Mouse (Mus musculus) lung, embryonic 14.5 days (tissue): ENCODE measurements at regions not wholly inside any gene's neighbourhood (a gene's known extent, or its start where the extent isn't known, plus 50 kb on each side); places are given as distances from the start of the nearest gene placed in this dataset.

Source experiments
- ATAC-seq: fragments of 200-750 bp; cut with Nextera tagmentation; 2 replicates; pipeline ENCODE4 v1.8.0; 2017; ENCODE audit warnings: mild to moderate bottlenecking, moderate TSS enrichment, moderate library complexity; ENCODE audit not compliant: insufficient read depth
- DNase-seq: peaks from one replicate; pipeline ENCODE4 v3.0.0-alpha.2; 2015
- H3K27ac ChIP-seq: fragments of 300-500 bp; sonication (generic); 2 replicates; pipeline ENCODE4 v1.5.1; 2014; ENCODE audit warnings: low read depth, mild to moderate bottlenecking, moderate library complexity
- H3K27me3 ChIP-seq: fragments of 300-500 bp; sonication (generic); 2 replicates; pipeline ENCODE4 v1.6.1; 2014; ENCODE audit warnings: low read length, control low read depth; ENCODE audit not compliant: insufficient read depth
- H3K36me3 ChIP-seq: fragments of 300-500 bp; sonication (generic); 2 replicates; pipeline ENCODE4 v1.6.1; 2014; ENCODE audit warnings: control low read depth; ENCODE audit not compliant: insufficient read depth
- H3K4me1 ChIP-seq: fragments of 300-500 bp; sonication (generic); 2 replicates; pipeline ENCODE4 v1.6.1; 2014; ENCODE audit warnings: antibody characterized with exemption, control low read depth; ENCODE audit not compliant: insufficient read depth
- H3K4me2 ChIP-seq: fragments of 300-500 bp; sonication (generic); 2 replicates; pipeline ENCODE4 v1.6.1; 2014; ENCODE audit warnings: mild to moderate bottlenecking
- H3K4me3 ChIP-seq: fragments of 300-500 bp; sonication (generic); 2 replicates; pipeline ENCODE4 v1.5.1; 2014; ENCODE audit warnings: low read depth, low read length
- H3K9ac ChIP-seq: fragments of 300-500 bp; sonication (generic); 2 replicates; pipeline ENCODE4 v1.6.1; 2014
- H3K9me3 ChIP-seq: fragments of 300-500 bp; sonication (generic); 2 replicates; pipeline ENCODE4 v1.6.1; 2016; ENCODE audit warnings: low read depth, low read length, control low read depth
- CTCF ChIP-seq: IDR thresholded peaks from 2 replicates; pipeline ENCODE4 v1.5.1; 2016; ENCODE audit warnings: antibody characterized with exemption, low read depth
- WGBS: fragments of 180-500 bp; shearing (Covaris S2); extraction: QIAGEN DNeasy Blood & Tissue Kit; methylation state at CpG from one replicate; pipeline ENCODE4 v1.1.7; 2014; 5-methylcytosine and 5-hydroxymethylcytosine counted together

DNA sequence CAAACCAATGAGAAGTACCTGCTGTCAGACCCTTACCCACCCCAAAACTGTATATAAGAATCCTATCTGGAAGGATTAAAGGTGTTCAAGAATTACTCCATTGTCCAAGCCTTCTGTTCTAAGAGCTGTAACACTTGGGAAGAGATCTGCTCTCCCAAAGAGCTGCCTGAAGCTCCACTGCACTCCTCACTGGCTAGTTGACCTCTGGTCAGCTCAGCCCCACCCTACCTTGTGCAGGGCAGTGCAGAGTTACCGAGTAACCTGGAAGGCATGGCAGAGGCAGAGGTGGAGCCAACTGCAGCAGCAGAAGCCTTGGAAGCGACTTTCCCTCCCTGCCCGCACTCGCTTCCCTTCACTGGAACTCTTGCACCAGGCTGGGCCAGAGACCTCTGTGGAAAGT lies 97.1 kb upstream of the Kcnk2 start:
- Histone ChIP-seq H3K4me2 (no peak overlapping the region), H3K27ac (no peak overlapping the region), H3K4me3 (no peak overlapping the region), H3K36me3 (no peaks in the 10 kb centered on the region), H3K9me3 (no peaks in the 10 kb centered on the region), H3K4me1 (0 out of 2 replicates have a peak, but pooled peaks cover 4% of the 10 kb centered on the region), H3K9ac (no peak overlapping the region), H3K27me3 (no peaks in the 10 kb centered on the region)
- DNase-seq: no peak
- TF ChIP-seq CTCF: no peak
- WGBS: 70% methylated on average over 4 of the region's 4 CpGs
- no peak for ATAC-seq

- 70% methylated on average over 9 of the region's 9 CpGs for WGBS
- TF ChIP-seq CTCF: no peak
- H3K4me1 ChIP-seq: 0 out of 2 replicates have a peak, but pooled peaks cover 4% of the 10 kb centered on the region
These were observed 95.0 kb upstream of the Kcnk2 start for GRCm38 (mm10) chr1:189497031-189497430.

DNA sequence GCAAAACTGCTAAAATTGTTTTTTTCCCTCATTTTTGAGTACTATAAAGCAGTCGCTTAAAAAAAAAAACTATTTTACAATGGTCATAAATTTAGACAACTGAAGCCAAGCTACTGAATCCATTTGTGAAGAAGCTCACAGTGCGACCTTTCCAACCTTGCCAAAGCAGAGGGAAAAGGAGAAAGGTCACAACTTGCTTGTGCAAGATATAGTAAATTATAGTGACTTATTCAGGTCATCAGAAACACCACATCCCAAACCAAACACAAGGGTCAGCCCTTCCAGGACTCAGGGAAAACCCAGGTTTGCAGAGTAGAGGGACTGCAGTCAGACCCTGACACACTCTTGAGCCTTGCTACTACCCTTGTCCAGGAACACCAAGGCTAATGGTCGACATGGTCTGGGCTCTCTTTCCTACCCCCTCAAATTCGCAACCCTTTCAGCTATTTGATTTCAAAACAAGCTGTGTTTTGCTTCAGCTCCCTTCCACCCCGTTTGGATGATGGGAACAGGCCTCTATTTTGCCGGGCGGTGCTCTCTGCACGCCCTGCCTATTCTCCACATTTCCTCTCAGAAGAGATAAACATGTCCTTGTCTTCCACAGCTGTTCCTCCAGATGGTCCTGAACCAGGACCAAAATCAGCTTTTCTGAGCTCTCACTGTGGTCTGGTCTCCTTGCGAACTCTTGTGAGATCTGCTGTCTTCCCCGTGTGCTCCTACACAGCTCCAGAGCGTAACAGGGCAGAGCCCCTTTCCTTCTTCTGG lies 93.5 kb upstream of the Kcnk2 start:
- peak; percentile 52 for DNase-seq
- H3K36me3 ChIP-seq: no peaks in the 10 kb centered on the region
- H3K4me2 ChIP-seq: no peak overlapping the region
- no peak overlapping the region for H3K9ac ChIP-seq
- no peak for TF ChIP-seq CTCF
- ATAC-seq: peak; percentile 61
- H3K4me3 ChIP-seq: no peak overlapping the region
- H3K9me3 ChIP-seq: no peaks in the 10 kb centered on the region
- H3K4me1 ChIP-seq: 0 out of 2 replicates have a peak, but pooled peaks cover 4% of the 10 kb centered on the region
- 49% methylated on average over 11 of the region's 11 CpGs for WGBS
- peak overlapping the region; percentile 4; the same call in 1 of the 2 replicates for H3K27ac ChIP-seq
- no peaks in the 10 kb centered on the region for H3K27me3 ChIP-seq

More at GRCm38 (mm10) chr1:189497031-189497430, 95.0 kb upstream of the Kcnk2 start:
- Histone ChIP-seq H3K27me3 (no peaks in the 10 kb centered on the region), H3K4me2 (no peak overlapping the region), H3K27ac (no peak overlapping the region), H3K36me3 (no peaks in the 10 kb centered on the region), H3K9ac (no peak overlapping the region), H3K9me3 (no peaks in the 10 kb centered on the region), H3K4me3 (no peak overlapping the region)
- ATAC-seq: no peak
- DNase-seq: no peak

DNA sequence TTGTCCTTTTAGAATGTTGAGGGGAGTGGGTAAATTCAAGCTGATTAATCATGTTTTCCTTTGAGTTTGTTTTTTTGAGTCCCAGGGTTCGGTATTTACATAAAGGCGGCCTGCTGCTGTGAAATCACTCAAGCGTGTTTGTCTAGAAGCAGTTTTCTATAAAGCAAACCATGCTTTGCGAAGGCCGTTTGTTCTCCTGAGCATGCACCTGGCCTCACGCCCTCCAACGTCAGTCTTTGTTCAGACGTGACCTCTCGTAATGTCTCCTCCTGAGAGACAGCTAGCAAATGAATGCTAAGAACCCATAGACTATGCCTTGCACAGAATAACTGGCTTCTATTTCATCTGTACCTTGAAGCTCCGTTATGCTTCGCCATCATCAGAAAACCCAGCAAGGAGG lies 92.8 kb upstream of the Kcnk2 start:
- Histone ChIP-seq H3K4me3 (no peak overlapping the region), H3K4me1 (0 out of 2 replicates have a peak, but pooled peaks cover 4% of the 10 kb centered on the region), H3K9ac (no peak overlapping the region), H3K9me3 (no peaks in the 10 kb centered on the region), H3K36me3 (no peaks in the 10 kb centered on the region), H3K4me2 (no peak overlapping the region), H3K27ac (no peak overlapping the region), H3K27me3 (no peaks in the 10 kb centered on the region)
- DNase-seq (no peak), ATAC-seq (no peak)
- TF ChIP-seq CTCF: no peak
- 66% methylated on average over 11 of the region's 11 CpGs for WGBS

DNA sequence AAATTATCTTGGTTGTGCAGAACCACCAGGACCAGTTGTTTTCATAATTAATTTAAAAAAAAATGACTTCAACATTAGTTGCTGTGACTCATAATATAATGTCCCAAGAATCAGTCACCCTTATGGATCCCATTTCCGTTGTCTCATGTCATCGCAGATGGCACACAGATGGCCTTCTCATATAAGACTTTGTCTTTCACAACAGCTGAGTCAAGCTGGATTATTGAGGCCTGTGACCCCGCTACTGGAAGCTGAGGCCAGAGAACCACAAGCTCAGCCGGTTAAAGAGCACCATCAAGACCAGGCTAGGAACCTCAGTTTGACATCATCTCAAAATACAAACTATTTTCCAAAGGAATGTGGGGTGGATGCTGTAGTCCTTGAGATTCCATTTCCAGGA lies 83.3 kb upstream of the Kcnk2 start:
- Histone ChIP-seq H3K4me3 (no peak overlapping the region), H3K9me3 (no peaks in the 10 kb centered on the region), H3K27me3 (no peaks in the 10 kb centered on the region), H3K4me2 (no peak overlapping the region), H3K36me3 (no peaks in the 10 kb centered on the region), H3K4me1 (no peaks in the 10 kb centered on the region), H3K27ac (no peak overlapping the region), H3K9ac (no peak overlapping the region)
- DNase-seq (no peak), ATAC-seq (no peak)
- TF ChIP-seq CTCF: no peak
- whole genome bisulfite sequencing: 82% methylated on average over 4 of the region's 4 CpGs

GRCm38 (mm10) chr1:189483331-189483730 lies 81.3 kb upstream of the Kcnk2 start:
- peak; percentile 53 for DNase-seq
- H3K4me2 ChIP-seq: no peak overlapping the region
- WGBS: 53% methylated on average over 7 of the region's 7 CpGs
- H3K4me1 ChIP-seq: no peaks in the 10 kb centered on the region
- no peaks in the 10 kb centered on the region for H3K36me3 ChIP-seq
- H3K27ac ChIP-seq: no peak overlapping the region
- H3K4me3 ChIP-seq: no peak overlapping the region
- H3K27me3 ChIP-seq: no peaks in the 10 kb centered on the region
- H3K9ac ChIP-seq: no peak overlapping the region
- ATAC-seq: peak; percentile 47; the same call in 1 of the 2 replicates
- no peaks in the 10 kb centered on the region for H3K9me3 ChIP-seq
- TF ChIP-seq CTCF: no peak

- H3K9ac ChIP-seq: no peak overlapping the region
- 36% methylated on average over 6 of the region's 6 CpGs for WGBS
- ATAC-seq: no peak; the same call in 1 of the 2 replicates
- no peak overlapping the region for H3K27ac ChIP-seq
- no peaks in the 10 kb centered on the region for H3K36me3 ChIP-seq
- H3K4me2 ChIP-seq: no peak overlapping the region
- no peaks in the 10 kb centered on the region for H3K9me3 ChIP-seq
- H3K4me1 ChIP-seq: no peaks in the 10 kb centered on the region; the same call in 1 of the 2 replicates
- no peaks in the 10 kb centered on the region for H3K27me3 ChIP-seq
- peak; percentile 76 for DNase-seq
- TF ChIP-seq CTCF: no peak
- no peak overlapping the region for H3K4me3 ChIP-seq
These were observed 76.0 kb upstream of the Kcnk2 start for GRCm38 (mm10) chr1:189478051-189478450.
